Mouse (Mus musculus): ENCODE results near the gene Klhdc3. TPM values are rescaled to one million over a fixed set of nuclear protein-coding genes. Genes with fewer than 3 reads are reported as not detected.

The Klhdc3 gene
- total RNA-seq (2014; rRNA removed; ENCODE audit: low replicate concordance) = 117 and 133 TPM in 2 replicates
- polyA plus RNA-seq (2015; fragmentation: Nextera tagmentation; extraction: Ambion mirVana) = 175 and 178 TPM in 2 replicates

- Histone ChIP-seq H3K4me3 (ENCODE audit: low read depth, low read length) (peak within 1 kb of the TSS; percentile 92), H3K27ac (ENCODE audit: low read depth) (peak within 1 kb of the TSS; percentile 87), H3K9ac (replicated peaks; ENCODE audit: low read depth, low read length) (peak within 1 kb of the TSS; percentile 69), H3K27me3 (ENCODE audit: control insufficient read depth, insufficient read depth, low read length) (no peaks in the 10 kb centered on the region), H3K9me3 (replicated peaks; ENCODE audit: control insufficient read depth, low read length) (no peaks in the 10 kb centered on the region), H3K4me1 (ENCODE audit: control insufficient read depth, insufficient read depth) (peaks cover 14% of the 10 kb centered on the region), H3K36me3 (replicated peaks; ENCODE audit: control insufficient read depth, insufficient read depth, low read length) (peaks cover 49% of the 10 kb centered on the region), H3K4me2 (ENCODE audit: low read depth, low read length) (peak within 1 kb of the TSS; percentile 95)
- TF ChIP-seq EP300 (IDR thresholded peaks at IDR 0.05; ENCODE audit: low read depth) = peak; percentile 55; the same call in 1 of the 2 replicates
- no peak for TF ChIP-seq CTCF (IDR thresholded peaks at IDR 0.05; ENCODE audit: low read depth)
- ATAC-seq (ENCODE audit: insufficient read depth, low read depth) (peak; percentile 96), DNase-seq (ENCODE audit: low spot score) (peak; percentile 99)
- WGBS = under 1% methylated on average over 49 of the region's 49 CpGs
Observed at GRCm38 (mm10) chr17:46680760-46681373, at the start of gene Klhdc3. Gene Klhdc3 (minus strand): TSS chr17:46680914.

DNA sequence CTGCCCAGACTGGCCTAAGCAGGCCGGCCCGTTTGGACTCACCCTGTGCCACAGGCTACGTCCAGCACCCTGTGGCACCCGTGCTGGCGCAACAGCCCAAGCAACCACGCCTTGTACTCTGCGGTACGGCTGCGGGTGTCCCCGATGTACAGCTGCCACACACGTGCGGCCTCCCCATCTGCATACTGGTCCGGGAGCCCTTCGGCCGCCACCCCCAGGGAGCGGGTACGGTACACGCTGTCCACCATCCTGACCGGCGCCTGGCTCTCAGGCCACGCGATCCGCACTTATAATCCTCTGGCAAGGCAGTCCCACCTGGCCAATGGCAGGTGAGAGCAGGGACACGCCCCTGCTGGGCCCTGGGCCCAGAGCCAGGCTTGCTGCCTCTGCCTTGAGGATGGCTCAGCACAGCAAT, 48.2 kb upstream of the Klhdc3 start, which contains the start of gene Gnmt:
Gnmt (minus strand) TSS at position 265 of the 415 bp plus-strand sequence.
- Histone ChIP-seq H3K27ac (ENCODE audit: low read depth) (no peak within 1 kb of the TSS), H3K4me1 (ENCODE audit: control insufficient read depth, insufficient read depth) (no peaks in the 10 kb centered on the region), H3K36me3 (replicated peaks; ENCODE audit: control insufficient read depth, insufficient read depth, low read length) (no peaks in the 10 kb centered on the region), H3K4me3 (ENCODE audit: low read depth, low read length) (no peak within 1 kb of the TSS), H3K27me3 (ENCODE audit: control insufficient read depth, insufficient read depth, low read length) (peaks cover 11% of the 10 kb centered on the region; the same call in 1 of the 2 replicates), H3K4me2 (ENCODE audit: low read depth, low read length) (peak within 1 kb of the TSS; percentile 28), H3K9ac (replicated peaks; ENCODE audit: low read depth, low read length) (no peak within 1 kb of the TSS), H3K9me3 (replicated peaks; ENCODE audit: control insufficient read depth, low read length) (no peaks in the 10 kb centered on the region)
- ATAC-seq (ENCODE audit: insufficient read depth, low read depth) (peak; percentile 40), DNase-seq (ENCODE audit: low spot score) (no peak)
- no peak for TF ChIP-seq CTCF (IDR thresholded peaks at IDR 0.05; ENCODE audit: low read depth)
- TF ChIP-seq EP300 (IDR thresholded peaks at IDR 0.05; ENCODE audit: low read depth) = no peak
- 18% methylated on average over 24 of the region's 24 CpGs for WGBS

DNA sequence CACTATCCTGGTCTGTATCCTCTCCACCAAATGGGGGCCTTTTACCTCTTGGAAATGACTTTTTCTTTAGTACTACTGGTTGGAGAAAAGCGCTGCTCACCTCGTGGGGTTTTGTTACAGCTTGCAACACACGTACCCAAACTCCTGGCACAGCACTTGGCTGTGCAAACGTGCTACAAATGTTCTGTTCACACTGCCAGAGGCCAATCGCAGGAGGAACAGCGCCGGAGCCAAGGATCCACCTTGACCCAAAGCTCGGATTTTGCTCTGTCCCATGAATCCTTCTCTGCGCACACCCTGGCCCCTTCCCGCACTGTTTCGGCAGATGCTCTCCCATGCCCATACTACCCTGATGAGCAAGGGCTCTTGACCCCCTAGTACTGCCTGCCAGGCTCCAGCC, 47.8 kb upstream of the Klhdc3 start:
- Histone ChIP-seq H3K9me3 (replicated peaks; ENCODE audit: control insufficient read depth, low read length) (no peaks in the 10 kb centered on the region), H3K27ac (ENCODE audit: low read depth) (no peak overlapping the region), H3K36me3 (replicated peaks; ENCODE audit: control insufficient read depth, insufficient read depth, low read length) (no peaks in the 10 kb centered on the region), H3K4me3 (ENCODE audit: low read depth, low read length) (no peak overlapping the region), H3K4me1 (ENCODE audit: control insufficient read depth, insufficient read depth) (no peaks in the 10 kb centered on the region), H3K9ac (replicated peaks; ENCODE audit: low read depth, low read length) (no peak overlapping the region), H3K27me3 (ENCODE audit: control insufficient read depth, insufficient read depth, low read length) (peaks cover 11% of the 10 kb centered on the region; the same call in 1 of the 2 replicates), H3K4me2 (ENCODE audit: low read depth, low read length) (peak overlapping the region; percentile 28; the same call in 1 of the 2 replicates)
- no peak for TF ChIP-seq CTCF (IDR thresholded peaks at IDR 0.05; ENCODE audit: low read depth)
- TF ChIP-seq EP300 (IDR thresholded peaks at IDR 0.05; ENCODE audit: low read depth) = no peak
- no peak for ATAC-seq (ENCODE audit: insufficient read depth, low read depth)
- 55% methylated on average over 11 of the region's 11 CpGs for WGBS
- no peak for DNase-seq (ENCODE audit: low spot score)

DNA sequence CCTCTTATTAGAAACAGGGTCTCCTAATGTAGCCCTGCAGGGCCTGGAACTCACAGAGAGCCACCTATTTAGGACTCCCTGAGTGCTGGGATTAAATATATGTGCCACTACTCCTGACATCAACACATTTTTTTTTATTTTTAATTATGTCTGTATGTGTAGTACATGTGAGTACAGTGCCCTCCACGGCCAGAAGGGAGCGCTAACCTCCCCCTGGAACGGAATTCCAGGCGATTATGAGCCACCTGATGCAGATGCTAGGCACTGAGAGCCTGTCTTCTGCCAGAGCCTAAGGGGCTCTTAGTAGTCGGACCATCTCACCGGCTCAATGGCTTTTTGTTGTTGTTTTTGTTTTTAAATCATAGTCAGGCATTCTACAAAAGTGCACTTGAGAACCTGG, 47.3 kb upstream of the Klhdc3 start:
- no peaks in the 10 kb centered on the region for H3K9me3 ChIP-seq (replicated peaks; ENCODE audit: control insufficient read depth, low read length)
- no peak overlapping the region for H3K27ac ChIP-seq (ENCODE audit: low read depth)
- ATAC-seq (ENCODE audit: insufficient read depth, low read depth) (no peak), DNase-seq (ENCODE audit: low spot score) (no peak)
- no peaks in the 10 kb centered on the region for H3K4me1 ChIP-seq (ENCODE audit: control insufficient read depth, insufficient read depth)
- 38% methylated on average over 6 of the region's 6 CpGs for WGBS
- H3K9ac ChIP-seq (replicated peaks; ENCODE audit: low read depth, low read length) = no peak overlapping the region
- no peak overlapping the region for H3K4me3 ChIP-seq (ENCODE audit: low read depth, low read length)
- TF ChIP-seq EP300 (IDR thresholded peaks at IDR 0.05; ENCODE audit: low read depth) = no peak
- TF ChIP-seq CTCF (IDR thresholded peaks at IDR 0.05; ENCODE audit: low read depth) = 0 out of 2 replicates have a peak, but pooled peaks have one; percentile 13
- H3K36me3 ChIP-seq (replicated peaks; ENCODE audit: control insufficient read depth, insufficient read depth, low read length) = peaks cover 4% of the 10 kb centered on the region; the same call in 1 of the 2 replicates
- H3K27me3 ChIP-seq (ENCODE audit: control insufficient read depth, insufficient read depth, low read length) = peaks cover 11% of the 10 kb centered on the region; the same call in 1 of the 2 replicates
- H3K4me2 ChIP-seq (ENCODE audit: low read depth, low read length) = no peak overlapping the region

DNA sequence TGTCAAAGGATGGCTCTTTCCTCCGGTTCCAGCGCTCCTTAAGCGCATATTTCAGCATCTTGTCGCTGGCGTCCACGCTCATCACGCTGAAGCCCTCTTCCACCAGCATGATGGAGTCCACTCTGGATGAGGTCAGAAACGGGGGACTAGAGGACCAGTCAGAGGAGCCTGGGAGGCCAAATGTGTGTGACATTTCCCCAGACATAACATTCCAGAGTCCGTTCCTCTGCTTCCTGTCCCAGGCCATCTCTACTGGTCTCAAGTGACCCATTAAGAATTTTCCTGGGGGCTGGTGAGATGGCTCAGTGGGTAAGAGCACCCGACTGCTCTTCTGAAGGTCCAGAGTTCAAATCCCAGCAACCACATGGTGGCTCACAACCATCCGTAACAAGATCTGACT, 46.6 kb upstream of the Klhdc3 start:
- Histone ChIP-seq H3K4me3 (ENCODE audit: low read depth, low read length) (no peak overlapping the region), H3K4me2 (ENCODE audit: low read depth, low read length) (no peak overlapping the region), H3K9me3 (replicated peaks; ENCODE audit: control insufficient read depth, low read length) (no peaks in the 10 kb centered on the region), H3K27me3 (ENCODE audit: control insufficient read depth, insufficient read depth, low read length) (peaks cover 11% of the 10 kb centered on the region; the same call in 1 of the 2 replicates), H3K27ac (ENCODE audit: low read depth) (no peak overlapping the region), H3K36me3 (replicated peaks; ENCODE audit: control insufficient read depth, insufficient read depth, low read length) (peaks cover 6% of the 10 kb centered on the region; the same call in 1 of the 2 replicates), H3K9ac (replicated peaks; ENCODE audit: low read depth, low read length) (no peak overlapping the region), H3K4me1 (ENCODE audit: control insufficient read depth, insufficient read depth) (no peaks in the 10 kb centered on the region)
- no peak for ATAC-seq (ENCODE audit: insufficient read depth, low read depth)
- no peak for DNase-seq (ENCODE audit: low spot score)
- no peak for TF ChIP-seq EP300 (IDR thresholded peaks at IDR 0.05; ENCODE audit: low read depth)
- TF ChIP-seq CTCF (IDR thresholded peaks at IDR 0.05; ENCODE audit: low read depth) = no peak
- 90% methylated on average over 11 of the region's 11 CpGs for WGBS

Data from heart, postnatal 0 days (tissue).